Mouse (Mus musculus) neural tube, embryonic 12.5 days (tissue): ENCODE results near the gene Slc15a4. TPM values are rescaled to one million over a fixed set of nuclear protein-coding genes. Genes with fewer than 3 reads are reported as not detected.
A peak's percentile ranks its signal among the peaks of the same experiment; 100 is the strongest.

Experiments
- ATAC-seq: fragments of 200-750 bp; cut with Nextera tagmentation; 2 replicates; pipeline ENCODE4 v1.8.0; 2017; ENCODE audit warnings: low read depth, mild to moderate bottlenecking, moderate TSS enrichment, moderate library complexity; ENCODE audit not compliant: low FRiP score
- H3K27ac ChIP-seq: fragments of 300-500 bp; sonication (generic); 2 replicates; pipeline ENCODE4 v1.5.1; 2016
- H3K27me3 ChIP-seq: fragments of 300-500 bp; sonication (generic); replicated peaks from 2 replicates; pipeline ENCODE4 v1.6.1; 2016; ENCODE audit warnings: mild to moderate bottlenecking
- H3K36me3 ChIP-seq: fragments of 300-500 bp; sonication (generic); 2 replicates; pipeline ENCODE4 v1.6.1; 2016; ENCODE audit warnings: mild to moderate bottlenecking
- H3K4me1 ChIP-seq: fragments of 300-500 bp; sonication (generic); 2 replicates; pipeline ENCODE4 v1.6.1; 2016
- H3K4me2 ChIP-seq: fragments of 300-500 bp; sonication (generic); replicated peaks from 2 replicates; pipeline ENCODE4 v1.6.1; 2016; ENCODE audit warnings: mild to moderate bottlenecking
- H3K4me3 ChIP-seq: fragments of 300-500 bp; sonication (generic); 2 replicates; pipeline ENCODE4 v1.5.1; 2016
- H3K9ac ChIP-seq: fragments of 300-500 bp; sonication (generic); 2 replicates; pipeline ENCODE4 v1.6.1; 2016; ENCODE audit warnings: mild to moderate bottlenecking
- H3K9me3 ChIP-seq: fragments of 300-500 bp; sonication (generic); 2 replicates; pipeline ENCODE4 v1.6.1; 2016; ENCODE audit warnings: mild to moderate bottlenecking
- WGBS: fragments of 180-500 bp; shearing (Covaris S2); methylation state at CpG from one replicate; pipeline ENCODE4 v1.1.7; 2016; 5-methylcytosine and 5-hydroxymethylcytosine counted together
- polyA plus RNA-seq: library from polyadenylated mRNA; unstranded; fragments of >200 nt; fragmentation: Nextera tagmentation; extraction: Ambion mirVana; gene quantifications from 2 replicates; pipeline ENCODE4 v1.2.1, GENCODE M21; 2016

The Slc15a4 gene
- polyA plus RNA-seq, 1 experiment from 2014 or later: 23.0 TPM

GRCm38 (mm10) chr5:127639635-127640034 is 6.9 kb upstream of the Slc15a4 start:
- no peak overlapping the region for H3K27ac ChIP-seq
- 0 out of 2 replicates have a peak, but pooled peaks cover 5% of the 10 kb centered on the region for H3K9me3 ChIP-seq
- ATAC-seq: no peak
- no peaks in the 10 kb centered on the region for H3K27me3 ChIP-seq
- no peaks in the 10 kb centered on the region for H3K36me3 ChIP-seq
- 93% methylated on average over 13 of the region's 13 CpGs for WGBS
- H3K4me1 ChIP-seq: no peaks in the 10 kb centered on the region
- no peak overlapping the region for H3K9ac ChIP-seq
- H3K4me2 ChIP-seq: no peak overlapping the region
- H3K4me3 ChIP-seq: no peak overlapping the region

- Histone ChIP-seq H3K4me2 (no peak overlapping the region), H3K9ac (no peak overlapping the region), H3K36me3 (no peaks in the 10 kb centered on the region), H3K27ac (no peak overlapping the region), H3K4me3 (no peak overlapping the region), H3K9me3 (0 out of 2 replicates have a peak, but pooled peaks cover 5% of the 10 kb centered on the region), H3K27me3 (no peaks in the 10 kb centered on the region), H3K4me1 (no peaks in the 10 kb centered on the region)
- ATAC-seq: no peak
- WGBS: 78% methylated on average over 6 of the region's 6 CpGs
These were observed 6.4 kb upstream of the Slc15a4 start for GRCm38 (mm10) chr5:127639067-127639605.

GRCm38 (mm10) chr5:127638177-127638576 is 5.5 kb upstream of the Slc15a4 start:
- 0 out of 2 replicates have a peak, but pooled peaks cover 5% of the 10 kb centered on the region for H3K9me3 ChIP-seq
- H3K27ac ChIP-seq: no peak overlapping the region
- 0 out of 2 replicates have a peak, but pooled peaks cover 4% of the 10 kb centered on the region for H3K27me3 ChIP-seq
- H3K36me3 ChIP-seq: no peaks in the 10 kb centered on the region
- no peak overlapping the region for H3K4me2 ChIP-seq
- no peak overlapping the region for H3K9ac ChIP-seq
- 86% methylated on average over 2 of the region's 2 CpGs for WGBS
- no peak overlapping the region for H3K4me3 ChIP-seq
- H3K4me1 ChIP-seq: no peaks in the 10 kb centered on the region
- ATAC-seq: no peak

GRCm38 (mm10) chr5:127637622-127638021 is 4.9 kb upstream of the Slc15a4 start:
- ATAC-seq: no peak
- Histone ChIP-seq H3K9ac (no peak overlapping the region), H3K27me3 (0 out of 2 replicates have a peak, but pooled peaks cover 4% of the 10 kb centered on the region), H3K9me3 (0 out of 2 replicates have a peak, but pooled peaks cover 5% of the 10 kb centered on the region), H3K36me3 (no peaks in the 10 kb centered on the region), H3K4me3 (no peak overlapping the region), H3K27ac (no peak overlapping the region), H3K4me2 (no peak overlapping the region), H3K4me1 (peaks cover 5% of the 10 kb centered on the region; the same call in 1 of the 2 replicates)
- WGBS: 86% methylated on average over 4 of the region's 4 CpGs

DNA sequence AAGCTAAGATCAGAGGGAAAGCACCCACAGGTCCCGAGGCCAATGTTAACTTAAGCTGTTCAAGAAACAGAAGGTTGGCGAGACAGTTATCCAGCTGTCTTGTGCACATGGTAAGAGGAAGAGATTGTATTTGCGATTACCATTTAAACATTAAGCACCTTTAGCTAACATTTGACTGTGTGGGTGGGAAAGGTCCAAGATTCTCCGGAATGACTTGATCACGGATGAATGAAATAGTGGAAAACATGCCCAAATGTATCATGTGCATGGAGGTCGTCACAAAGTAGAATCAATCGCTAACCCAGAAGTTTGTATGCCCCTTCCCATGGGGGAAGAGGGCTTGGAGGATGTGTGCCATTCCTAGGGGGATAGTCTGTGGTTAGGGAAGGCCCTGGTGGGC is 969 bp upstream of the Slc15a4 start:
- 95% methylated on average over 7 of the region's 7 CpGs for WGBS
- peaks cover 6% of the 10 kb centered on the region; the same call in 1 of the 2 replicates for H3K4me1 ChIP-seq

DNA sequence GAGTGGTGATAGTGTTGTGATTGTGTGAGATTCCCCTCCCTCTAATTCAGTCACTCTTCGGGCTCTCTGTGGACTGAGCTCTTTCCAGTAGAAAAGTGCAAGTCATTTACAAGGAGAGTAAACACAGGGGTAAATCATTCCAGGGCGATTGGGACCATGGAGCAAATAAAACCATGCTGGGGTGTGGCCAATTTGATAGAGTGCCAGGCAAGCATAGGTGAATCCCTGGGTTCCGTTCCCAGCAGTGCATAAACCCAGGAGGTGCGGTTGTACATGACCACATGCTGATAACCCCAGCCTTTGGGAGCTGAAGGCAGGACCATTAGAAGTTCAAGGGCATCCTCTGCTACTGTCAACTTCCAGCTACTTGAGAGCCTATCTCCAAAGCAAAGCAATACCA is 491 bp upstream of the Slc15a4 start:
- no peak overlapping the region for H3K9ac ChIP-seq
- 27% methylated on average over 4 of the region's 4 CpGs for WGBS
- no peaks in the 10 kb centered on the region for H3K36me3 ChIP-seq

More for the DNA sequence above, 969 bp upstream of the Slc15a4 start:
- Histone ChIP-seq H3K4me2 (no peak overlapping the region), H3K4me3 (no peak overlapping the region), H3K27ac (no peak overlapping the region), H3K36me3 (no peaks in the 10 kb centered on the region), H3K9me3 (no peaks in the 10 kb centered on the region), H3K27me3 (0 out of 2 replicates have a peak, but pooled peaks cover 4% of the 10 kb centered on the region), H3K9ac (no peak overlapping the region)
- ATAC-seq: no peak

GRCm38 (mm10) chr5:127631671-127632070 is 1.0 kb downstream of the Slc15a4 start:
- WGBS: 21% methylated on average over 4 of the region's 5 CpGs
- H3K36me3 ChIP-seq: no peaks in the 10 kb centered on the region
- no peak overlapping the region for H3K27ac ChIP-seq
- 0 out of 2 replicates have a peak, but pooled peaks cover 4% of the 10 kb centered on the region for H3K27me3 ChIP-seq
- peak overlapping the region; percentile 95 for H3K4me2 ChIP-seq
- H3K9me3 ChIP-seq: no peaks in the 10 kb centered on the region
- peaks cover 6% of the 10 kb centered on the region; the same call in 1 of the 2 replicates for H3K4me1 ChIP-seq
- peak overlapping the region; percentile 52 for H3K4me3 ChIP-seq
- peak overlapping the region; percentile 78 for H3K9ac ChIP-seq
- 0 out of 2 replicates have a peak, but pooled peaks have one; percentile 17 for ATAC-seq

More for the DNA sequence above, 491 bp upstream of the Slc15a4 start:
- H3K4me3 ChIP-seq: peak overlapping the region; percentile 52; the same call in 1 of the 2 replicates
- peaks cover 6% of the 10 kb centered on the region; the same call in 1 of the 2 replicates for H3K4me1 ChIP-seq
- H3K27me3 ChIP-seq: 0 out of 2 replicates have a peak, but pooled peaks cover 4% of the 10 kb centered on the region
- ATAC-seq: no peak
- no peaks in the 10 kb centered on the region for H3K9me3 ChIP-seq
- no peak overlapping the region for H3K27ac ChIP-seq
- H3K4me2 ChIP-seq: peak overlapping the region; percentile 95

DNA sequence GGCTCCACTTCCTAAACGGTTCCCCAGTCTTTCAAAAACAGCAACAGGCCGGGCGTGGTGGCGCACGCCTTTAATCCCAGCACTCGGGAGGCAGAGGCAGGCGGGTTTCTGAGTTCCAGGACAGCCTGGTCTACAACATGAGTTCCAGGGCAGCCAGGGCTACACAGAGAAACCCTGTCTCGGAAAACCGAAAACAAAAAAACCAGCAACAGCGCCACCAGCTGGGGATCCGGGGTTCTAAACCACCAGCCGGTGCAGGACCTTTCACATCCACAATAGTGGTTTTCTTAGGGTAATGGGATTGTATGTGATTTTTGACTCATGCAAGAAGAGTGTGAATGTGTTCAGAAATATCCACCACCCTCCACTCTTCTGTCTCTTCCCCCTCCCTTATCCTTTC is 5.5 kb downstream of the Slc15a4 start:
- H3K4me3 ChIP-seq: no peak overlapping the region
- 90% methylated on average over 12 of the region's 12 CpGs for WGBS
- no peak overlapping the region for H3K4me2 ChIP-seq
- H3K27ac ChIP-seq: no peak overlapping the region
- H3K27me3 ChIP-seq: no peaks in the 10 kb centered on the region
- no peak overlapping the region for H3K9ac ChIP-seq
- no peaks in the 10 kb centered on the region for H3K9me3 ChIP-seq
- no peaks in the 10 kb centered on the region for H3K4me1 ChIP-seq
- ATAC-seq: no peak
- H3K36me3 ChIP-seq: no peaks in the 10 kb centered on the region

- no peaks in the 10 kb centered on the region for H3K9me3 ChIP-seq
- H3K36me3 ChIP-seq: no peaks in the 10 kb centered on the region
- ATAC-seq: no peak
- no peak overlapping the region for H3K27ac ChIP-seq
- H3K4me2 ChIP-seq: no peak overlapping the region
- no peaks in the 10 kb centered on the region for H3K27me3 ChIP-seq
- H3K4me1 ChIP-seq: no peaks in the 10 kb centered on the region
- H3K4me3 ChIP-seq: no peak overlapping the region
- WGBS: 85% methylated on average over 10 of the region's 10 CpGs
- no peak overlapping the region for H3K9ac ChIP-seq
These were observed 8.1 kb downstream of the Slc15a4 start for GRCm38 (mm10) chr5:127624427-127625213.

GRCm38 (mm10) chr5:127621108-127621507 is 11.6 kb downstream of the Slc15a4 start:
- WGBS: 85% methylated on average over 10 of the region's 10 CpGs
- Histone ChIP-seq H3K36me3 (no peaks in the 10 kb centered on the region), H3K9me3 (no peaks in the 10 kb centered on the region), H3K27ac (no peak overlapping the region), H3K4me3 (no peak overlapping the region), H3K9ac (no peak overlapping the region), H3K4me1 (peaks cover 4% of the 10 kb centered on the region), H3K4me2 (no peak overlapping the region), H3K27me3 (no peaks in the 10 kb centered on the region)
- ATAC-seq: no peak

GRCm38 (mm10) chr5:127620371-127620770 is 12.3 kb downstream of the Slc15a4 start:
- Histone ChIP-seq H3K27ac (no peak overlapping the region), H3K9ac (no peak overlapping the region), H3K9me3 (no peaks in the 10 kb centered on the region), H3K27me3 (no peaks in the 10 kb centered on the region), H3K4me3 (no peak overlapping the region), H3K36me3 (no peaks in the 10 kb centered on the region), H3K4me1 (peaks cover 12% of the 10 kb centered on the region), H3K4me2 (no peak overlapping the region)
- WGBS: 88% methylated on average over 8 of the region's 8 CpGs
- no peak for ATAC-seq

- Histone ChIP-seq H3K27ac (no peak overlapping the region), H3K36me3 (no peaks in the 10 kb centered on the region), H3K27me3 (no peaks in the 10 kb centered on the region), H3K4me2 (no peak overlapping the region), H3K4me3 (no peak overlapping the region), H3K9ac (no peak overlapping the region), H3K4me1 (peaks cover 22% of the 10 kb centered on the region), H3K9me3 (no peaks in the 10 kb centered on the region)
- WGBS: 73% methylated on average over 3 of the region's 3 CpGs
- no peak for ATAC-seq
These were observed 13.9 kb downstream of the Slc15a4 start for GRCm38 (mm10) chr5:127618834-127619233.
